Mouse (Mus musculus): Measurements from ENCODE around the gene Scarf1. TPM values are rescaled to one million over a fixed set of nuclear protein-coding genes. Genes with fewer than 3 reads are reported as not detected.

The Scarf1 gene
- polyA plus RNA-seq, 1 experiment = 0.03 TPM

DNA sequence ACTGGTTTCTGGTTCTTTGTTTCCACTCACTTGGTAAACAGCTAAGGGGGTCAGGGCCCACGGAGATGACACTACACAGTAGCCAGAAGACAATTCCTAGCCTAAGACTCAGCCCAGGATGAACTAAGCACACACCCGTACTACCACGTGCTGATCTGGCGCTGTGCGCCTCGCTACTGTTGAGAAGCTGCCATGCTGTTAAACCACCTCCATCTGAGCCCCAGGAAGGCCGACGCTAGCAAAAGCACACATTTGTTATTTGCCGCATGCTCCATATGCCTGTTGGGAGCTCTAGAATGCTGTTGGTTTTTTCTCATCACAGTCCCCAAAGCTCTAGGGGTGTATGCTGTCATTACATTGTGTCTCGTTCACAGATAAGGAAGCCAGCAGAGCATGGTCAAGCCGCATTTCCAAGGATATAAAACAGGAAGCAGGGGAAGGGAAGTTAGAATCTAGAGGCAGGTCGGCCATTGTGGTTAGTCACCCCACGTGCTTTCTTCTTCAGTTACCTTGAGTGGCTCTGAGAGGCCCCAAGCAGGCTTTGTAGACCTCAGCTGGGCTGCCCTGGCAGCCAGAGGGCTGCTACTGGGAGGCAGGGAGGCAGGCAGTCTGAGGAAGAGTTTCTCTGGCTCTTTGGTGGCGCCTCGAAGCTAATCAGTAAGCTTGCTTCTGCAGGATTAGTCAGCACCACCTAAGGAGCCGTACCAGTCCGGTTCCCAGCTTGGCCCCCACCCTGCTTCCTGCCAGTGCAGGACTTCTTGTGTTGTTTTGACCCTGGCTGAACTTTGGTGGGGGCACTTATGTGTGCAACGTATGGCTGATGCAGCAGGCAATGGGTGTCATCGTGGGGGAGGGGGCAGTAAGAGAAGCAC, 27.6 kb downstream of the Scarf1 start:
- no peak for TF ChIP-seq GATA1 (IDR thresholded peaks at IDR 0.05; ENCODE audit: low read length)

DNA sequence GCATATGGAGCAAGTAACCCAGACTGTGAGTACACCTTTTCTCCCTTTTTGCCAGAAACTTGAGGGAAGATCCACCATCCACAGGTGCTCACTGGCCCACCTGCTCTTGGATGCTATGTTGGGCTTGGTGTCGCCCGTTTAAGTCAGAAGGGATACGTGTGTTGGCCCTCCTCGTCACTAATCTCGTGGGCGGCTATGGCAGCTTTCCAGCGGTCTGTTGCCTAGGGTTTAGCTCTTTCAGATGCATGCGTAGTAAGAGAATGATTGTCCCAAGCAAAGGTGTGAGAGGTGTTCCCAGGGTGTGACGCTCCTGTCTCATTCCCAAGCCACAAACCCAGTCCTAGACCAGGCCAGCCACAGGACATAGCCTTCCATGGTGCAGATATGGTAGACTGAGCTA, 31.4 kb downstream of the Scarf1 start:
- no peak for TF ChIP-seq GATA1 (IDR thresholded peaks at IDR 0.05; ENCODE audit: low read length)

DNA sequence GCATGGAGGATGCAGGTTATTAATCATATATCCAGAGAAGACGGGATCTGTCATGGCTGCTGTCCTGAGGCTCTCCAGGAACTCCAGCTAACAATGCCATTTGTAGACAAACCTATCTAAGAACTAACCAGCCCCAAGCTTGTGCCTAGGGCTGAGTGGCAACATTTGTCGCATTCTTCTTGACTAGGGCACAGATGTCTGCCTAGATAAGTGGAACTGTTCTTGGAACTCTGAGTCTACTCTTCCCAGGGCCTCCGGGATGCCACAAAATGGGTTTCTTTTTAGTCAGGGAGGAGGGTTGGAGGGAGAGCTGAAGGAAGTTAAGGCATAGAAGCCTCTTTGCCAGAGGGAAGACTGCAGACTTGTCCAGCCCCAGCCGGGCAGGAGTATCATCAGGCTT, 32.7 kb downstream of the Scarf1 start:
- TF ChIP-seq GATA1 (IDR thresholded peaks at IDR 0.05; ENCODE audit: low read length) = no peak

DNA sequence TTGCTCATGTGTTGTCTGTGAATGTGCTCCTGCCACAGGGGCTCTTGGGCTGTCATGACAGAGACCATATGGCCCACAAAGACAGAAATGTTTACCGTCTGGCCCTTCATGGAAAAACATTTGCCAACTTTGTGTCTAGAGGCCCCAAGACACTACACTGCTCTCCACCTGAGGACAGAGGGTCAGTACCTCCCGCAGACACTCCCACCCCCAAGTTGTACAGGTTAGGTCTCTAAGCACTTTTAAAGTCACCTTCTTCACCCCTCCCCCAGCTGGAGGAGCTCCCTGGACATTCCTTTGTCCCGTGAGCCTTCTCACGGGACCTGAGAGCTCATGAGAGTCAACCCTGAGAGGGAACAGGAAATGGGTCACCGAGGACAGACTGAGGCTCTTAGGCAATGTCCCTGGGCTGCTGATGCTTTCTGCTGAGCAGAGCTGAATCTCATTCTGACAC, 36.3 kb downstream of the Scarf1 start:
- TF ChIP-seq GATA1 (IDR thresholded peaks at IDR 0.05; ENCODE audit: low read length) = no peak

DNA sequence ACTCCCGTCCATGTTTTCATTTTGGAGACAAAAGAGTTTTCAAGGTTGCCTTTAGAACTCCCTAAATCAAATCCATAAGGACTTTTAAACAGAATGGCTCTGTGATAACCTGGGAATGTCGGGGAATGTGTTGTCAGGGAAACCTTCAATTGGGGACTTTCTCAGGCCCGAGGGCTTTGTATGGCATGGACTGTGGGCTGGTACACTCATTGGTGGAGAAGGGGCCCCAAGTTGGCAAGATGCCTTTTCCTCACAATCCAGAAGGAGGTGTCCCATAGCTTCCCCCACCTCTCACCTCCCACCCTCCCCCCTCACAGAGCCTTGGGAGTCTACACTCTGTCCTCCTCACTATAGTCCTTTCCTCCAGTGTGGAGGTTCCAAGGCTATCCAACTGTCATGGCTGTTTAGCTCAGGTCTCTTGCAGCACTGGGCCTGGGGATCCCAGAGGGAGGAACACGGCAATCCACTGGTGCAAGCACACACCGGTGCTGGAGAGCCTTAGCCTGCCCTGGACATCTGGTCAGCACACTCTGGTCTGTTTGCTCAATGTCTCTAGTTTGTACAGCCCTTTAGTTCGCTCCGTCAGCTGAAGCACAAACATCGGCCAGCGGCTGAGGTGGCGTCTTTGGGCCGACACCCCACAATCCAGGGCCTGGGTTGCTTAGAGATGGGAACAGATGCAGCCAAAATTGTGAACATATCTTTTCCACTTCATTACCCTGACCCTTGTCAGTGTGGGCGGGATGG, 37.0 kb downstream of the Scarf1 start:
- TF ChIP-seq GATA1 (IDR thresholded peaks at IDR 0.05; ENCODE audit: low read length) = no peak

DNA sequence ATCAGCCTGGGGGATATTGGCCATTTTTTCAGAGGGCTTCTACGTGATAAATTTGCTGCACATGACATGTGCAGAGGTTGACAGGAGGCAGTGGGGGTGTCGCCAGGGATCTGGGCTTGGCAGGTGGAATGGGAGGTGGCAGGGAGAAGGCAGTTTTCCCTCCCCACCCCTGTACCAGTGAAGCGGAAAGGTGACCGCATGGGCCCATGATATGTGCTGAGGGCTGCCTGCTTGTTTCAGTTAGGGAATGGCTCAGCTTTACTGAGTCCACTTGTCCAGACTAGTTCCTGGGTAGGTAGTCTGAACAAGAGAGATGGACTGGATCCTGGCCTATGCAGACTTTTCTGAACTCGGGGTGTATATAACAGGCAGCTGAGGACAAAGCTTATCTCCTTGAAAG, 38.0 kb downstream of the Scarf1 start:
- TF ChIP-seq GATA1 (IDR thresholded peaks at IDR 0.05; ENCODE audit: low read length) = no peak

DNA sequence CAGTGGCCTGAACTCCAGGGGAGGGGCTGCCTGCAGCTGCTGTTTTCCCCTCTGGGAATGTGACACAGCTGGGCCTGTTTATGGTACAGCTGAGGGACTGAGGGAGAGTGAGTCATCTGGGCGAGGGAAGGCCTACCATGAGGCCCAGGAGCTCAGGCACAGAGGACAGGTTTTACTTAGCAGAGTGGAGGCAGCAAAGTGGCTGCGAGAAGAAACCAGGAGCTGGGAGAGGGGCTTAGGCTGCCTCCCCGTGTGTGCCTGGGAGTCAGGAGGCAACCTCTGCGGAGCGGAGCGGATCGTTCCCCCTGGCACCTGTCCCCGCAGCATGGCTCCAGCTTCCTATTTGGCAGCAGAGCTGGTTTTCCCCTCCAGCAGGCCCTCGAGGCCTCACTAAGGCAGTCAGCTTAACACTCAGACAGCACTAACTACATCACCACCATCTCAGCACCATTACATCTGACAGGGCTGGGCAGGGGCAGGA, 38.7 kb downstream of the Scarf1 start:
- no peak for TF ChIP-seq GATA1 (IDR thresholded peaks at IDR 0.05; ENCODE audit: low read length)

DNA sequence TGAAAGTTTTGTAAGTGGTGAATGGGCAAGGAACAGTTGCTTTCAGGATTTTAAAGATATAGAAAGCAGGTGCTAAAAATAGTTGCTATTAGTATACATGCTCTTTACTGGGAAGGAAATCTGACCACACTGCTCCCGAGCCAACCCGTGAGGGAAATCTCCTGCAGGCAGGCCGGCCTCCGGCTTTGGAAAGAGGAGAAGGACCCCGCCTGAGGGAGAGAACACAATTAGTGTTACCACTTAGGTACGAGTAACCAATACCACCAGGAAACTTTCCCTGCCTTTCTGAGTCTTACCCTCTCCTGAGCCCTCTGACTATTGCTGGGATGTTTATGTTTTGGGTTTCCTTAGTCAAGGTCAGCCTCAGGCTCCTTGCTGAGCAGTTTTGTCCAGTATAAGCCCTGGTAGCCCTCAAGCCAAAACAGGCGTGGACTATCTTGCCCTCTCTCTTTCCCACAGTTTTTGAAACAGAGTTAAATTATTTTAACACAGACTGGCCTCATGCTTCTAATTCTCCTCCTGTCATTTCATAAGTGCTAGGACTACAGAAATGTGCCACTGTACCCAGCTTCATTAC, 39.7 kb downstream of the Scarf1 start:
- no peak for TF ChIP-seq GATA1 (IDR thresholded peaks at IDR 0.05; ENCODE audit: low read length)

DNA sequence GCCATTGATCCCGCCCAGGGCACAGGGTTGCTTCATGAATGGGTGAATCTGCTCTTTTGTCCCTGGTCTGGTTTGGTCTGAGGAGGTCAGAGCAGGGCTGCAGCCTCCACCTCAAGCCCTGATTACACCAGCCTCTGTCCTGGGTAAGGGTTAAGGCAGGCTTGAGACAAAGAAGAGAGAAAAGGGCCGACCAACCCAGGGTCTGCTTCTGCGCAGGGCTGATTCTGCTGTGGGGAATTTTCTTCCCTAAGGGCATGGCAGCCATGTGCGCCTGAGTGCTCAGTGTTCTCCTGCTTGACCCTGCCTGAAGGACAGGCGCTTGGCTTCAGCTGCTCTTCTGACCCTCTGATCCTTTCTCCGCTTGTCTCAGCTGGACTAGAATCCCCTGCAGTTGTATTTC, 43.8 kb downstream of the Scarf1 start:
- TF ChIP-seq GATA1 (IDR thresholded peaks at IDR 0.05; ENCODE audit: low read length) = no peak

DNA sequence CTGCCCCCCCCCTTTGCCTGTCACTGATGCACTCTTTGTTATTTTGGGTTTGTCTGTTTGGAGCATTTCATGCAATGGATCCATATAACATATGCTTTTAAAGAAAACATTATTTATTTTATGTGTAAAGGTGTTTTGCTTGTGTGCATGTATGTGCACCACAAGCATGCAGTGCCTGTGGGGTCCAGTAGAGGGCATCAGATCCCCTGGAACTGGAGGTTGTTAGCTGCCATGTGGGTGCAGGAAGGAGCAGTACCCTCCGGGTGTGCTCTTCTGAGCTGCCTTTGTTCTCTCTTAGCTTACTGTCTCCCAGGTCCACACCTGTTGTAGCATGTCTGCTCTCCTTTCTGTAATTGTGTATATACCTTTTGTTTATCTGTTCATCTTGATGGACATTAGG, 44.8 kb downstream of the Scarf1 start:
- no peak for TF ChIP-seq GATA1 (IDR thresholded peaks at IDR 0.05; ENCODE audit: low read length)

DNA sequence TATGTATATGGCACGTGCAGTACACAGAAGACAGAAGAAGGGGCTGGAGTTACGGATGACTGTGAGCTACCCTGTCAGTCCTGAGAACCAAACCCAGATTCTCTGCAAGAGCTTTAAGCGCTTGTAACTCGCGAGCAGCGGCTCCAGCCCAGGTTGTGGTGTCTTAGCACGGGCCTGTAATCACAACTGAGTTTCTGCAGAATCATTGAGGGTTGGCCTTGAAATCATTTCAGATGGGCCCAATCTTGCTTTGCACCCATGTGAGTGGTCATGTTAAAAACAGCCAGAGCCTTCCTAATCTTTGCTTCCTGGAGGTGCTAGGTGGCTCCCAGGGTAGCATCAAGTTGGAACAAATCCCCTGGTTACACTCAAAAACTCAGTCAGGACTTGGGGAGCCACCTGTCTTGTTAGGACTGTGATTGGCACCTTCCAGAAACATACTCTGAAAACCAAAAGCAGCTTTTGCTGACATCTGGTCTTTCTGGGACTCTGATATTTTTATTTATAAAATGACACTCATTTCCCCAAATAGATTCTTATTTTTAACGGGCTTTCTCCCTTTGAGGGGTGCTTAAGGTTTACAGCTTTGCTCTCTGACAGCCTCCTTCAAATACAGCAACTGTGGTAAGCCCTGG, 46.6 kb downstream of the Scarf1 start:
- no peak for TF ChIP-seq GATA1 (IDR thresholded peaks at IDR 0.05; ENCODE audit: low read length)

DNA sequence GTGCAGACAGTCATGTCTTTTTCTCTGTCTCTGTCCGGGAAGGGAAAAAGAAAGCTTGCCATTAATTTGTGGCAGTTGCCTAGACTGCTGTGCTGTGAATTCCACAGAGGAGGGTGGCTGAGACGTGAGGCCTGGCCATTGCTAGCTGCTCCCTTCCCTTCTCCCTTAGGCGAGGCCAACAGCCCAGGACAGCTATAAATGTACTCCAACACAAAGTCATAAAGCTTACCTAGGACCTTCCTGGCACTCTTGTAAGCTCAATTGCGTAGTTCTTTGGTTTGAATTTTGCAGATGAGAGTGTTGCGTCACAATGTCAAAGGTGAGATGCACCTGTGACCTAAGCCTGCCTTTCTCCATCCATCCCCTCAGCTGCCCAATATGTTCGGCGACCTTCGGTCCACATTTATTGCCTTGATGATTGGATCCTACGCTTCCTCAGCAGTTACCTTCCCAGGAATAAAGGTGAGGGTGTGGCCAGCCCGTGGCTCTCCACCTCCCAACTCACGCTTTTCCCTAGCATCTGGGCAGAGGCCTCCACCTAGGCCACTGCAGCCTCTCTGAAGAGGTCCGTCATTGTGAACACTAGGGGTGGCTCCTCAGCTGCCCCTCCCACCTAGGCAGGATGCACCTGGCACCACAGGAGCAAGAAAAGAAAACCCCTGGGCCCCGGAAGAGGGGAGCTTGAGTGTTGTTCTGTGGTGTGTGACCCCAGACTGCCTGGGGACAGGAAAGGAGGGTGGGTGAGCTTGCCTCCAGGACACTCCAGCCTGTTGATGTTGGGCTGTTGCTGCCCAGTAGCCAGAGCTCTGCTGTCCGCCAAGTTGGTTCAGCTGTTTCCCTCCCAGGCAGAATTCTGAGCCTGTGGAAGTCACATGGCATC, 47.4 kb downstream of the Scarf1 start:
- no peak for TF ChIP-seq GATA1 (IDR thresholded peaks at IDR 0.05; ENCODE audit: low read length)

DNA sequence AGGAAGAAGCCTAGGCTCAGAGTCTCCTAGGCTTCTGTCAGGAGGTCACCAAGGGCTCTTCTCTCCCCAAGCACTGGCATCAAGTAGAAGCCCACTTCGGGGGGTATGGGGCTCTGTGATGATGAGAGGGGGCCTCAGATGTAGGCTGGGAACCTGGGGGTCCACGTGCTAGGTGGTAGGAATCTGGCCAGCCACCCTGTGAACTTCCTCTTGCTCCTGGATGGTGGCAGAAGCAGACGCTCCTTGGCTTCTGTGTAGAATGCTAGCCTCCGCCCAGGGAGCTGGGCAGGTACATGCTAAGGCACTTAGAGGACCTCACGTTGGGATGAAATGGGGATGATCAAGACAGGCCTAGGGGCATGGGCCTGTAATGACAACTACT, 48.1 kb downstream of the Scarf1 start:
- no peak for TF ChIP-seq GATA1 (IDR thresholded peaks at IDR 0.05; ENCODE audit: low read length)

DNA sequence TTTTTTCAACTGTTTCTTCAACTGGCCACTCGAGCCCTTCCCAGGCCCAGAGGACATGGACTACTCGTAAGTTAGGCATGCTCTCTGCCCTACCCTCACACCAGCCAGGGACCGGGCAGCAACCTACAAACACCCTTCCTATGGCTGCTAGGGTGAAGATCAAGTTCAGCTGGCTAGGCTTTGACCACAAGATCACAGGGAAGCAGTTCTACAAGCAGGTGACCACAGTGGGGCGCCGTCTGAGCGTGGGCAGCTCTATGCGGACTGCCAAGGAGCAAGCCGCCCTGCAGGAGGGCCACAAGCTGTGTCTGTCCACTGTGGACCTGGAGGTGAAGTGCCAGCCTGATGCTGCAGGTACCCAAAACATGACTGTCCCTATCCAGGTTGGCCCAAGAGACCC, 49.5 kb downstream of the Scarf1 start:
- TF ChIP-seq GATA1 (IDR thresholded peaks at IDR 0.05; ENCODE audit: low read length) = no peak

Measured in G1E-ER4 (cell line).